Mouse (Mus musculus): Measurements from ENCODE around the gene Cyb5r4. TPM values are rescaled to one million over a fixed set of nuclear protein-coding genes. Genes with fewer than 3 reads are reported as not detected.

Gene Cyb5r4
- total and polyA plus RNA-seq, 3 experiments, result 37.5 to 121 (median 80.6) TPM

GRCm38 (mm10) chr9:86980048-86980447 lies 41.8 kb upstream of the Cyb5r4 start:
- H3K9me3 ChIP-seq (replicated peaks; ENCODE audit: low read length), result no peaks in the 10 kb centered on the region
- no peak overlapping the region for H3K4me2 ChIP-seq (ENCODE audit: insufficient read depth, low read depth, poor library complexity, severe bottlenecking)
- dilution Hi-C loops (cut with MboI; ENCODE audit: extremely low pct_ligation_motif_present, extremely low pct_unique_long_range_greater_than_20kb, low sequenced_read_pairs), result no loop called here
- in situ Hi-C loops (cut with MboI; ENCODE audit: low pct_ligation_motif_present, low pct_unique_long_range_greater_than_20kb, low sequenced_read_pairs), result no loop called here
- no peaks in the 10 kb centered on the region for H3K36me3 ChIP-seq (replicated peaks in 1 of 2; ENCODE audit: control insufficient read depth in 1 of 2, insufficient read depth in 1 of 2, low read length in 1 of 2)
- no peaks in the 10 kb centered on the region for H3K79me2 ChIP-seq (replicated peaks; ENCODE audit: control insufficient read depth, extremely low read depth, insufficient read depth, poor library complexity, severe bottlenecking)
- H3K27me3 ChIP-seq (replicated peaks), result no peaks in the 10 kb centered on the region
- no peak for TF ChIP-seq HCFC1 (IDR thresholded peaks at IDR 0.05; ENCODE audit: low read depth, low read length)
- TF ChIP-seq ZMIZ1 (IDR thresholded peaks at IDR 0.05; ENCODE audit: low read depth, low read length), result no peak
- no peak overlapping the region for H3K4me3 ChIP-seq (replicated peaks in 1 of 3; ENCODE audit: low read depth in 2 of 3, low read length in 2 of 3, poor library complexity in 1 of 3)
- H3K4me1 ChIP-seq (ENCODE audit: control insufficient read depth in 1 of 2, insufficient read depth in 2 of 2), result peaks cover 6 to 12% of the 10 kb centered on the region in 2 experiments
- DNase-seq (ENCODE audit: extremely low read depth), result no peak
- H3K27ac ChIP-seq (ENCODE audit: insufficient read depth, low read depth), result no peak overlapping the region
- H3K9ac ChIP-seq (ENCODE audit: insufficient read depth, low read depth), result no peak overlapping the region

GRCm38 (mm10) chr9:86980942-86981341 lies 40.9 kb upstream of the Cyb5r4 start:
- no peaks in the 10 kb centered on the region for H3K9me3 ChIP-seq (replicated peaks; ENCODE audit: low read length)
- no peaks in the 10 kb centered on the region for H3K36me3 ChIP-seq (replicated peaks in 1 of 2; ENCODE audit: control insufficient read depth in 1 of 2, insufficient read depth in 1 of 2, low read length in 1 of 2)
- no peak overlapping the region for H3K4me3 ChIP-seq (replicated peaks in 1 of 3; ENCODE audit: low read depth in 2 of 3, low read length in 2 of 3, poor library complexity in 1 of 3)
- no peak for TF ChIP-seq CTCF (conservative IDR thresholded peaks at IDR 0.05 in 1 of 2, IDR thresholded peaks at IDR 0.05 in 1 of 2; ENCODE audit: low read depth in 2 of 2, low read length in 2 of 2)
- no peak for TF ChIP-seq ELF1 (IDR thresholded peaks at IDR 0.05; ENCODE audit: low read depth, low read length)
- TF ChIP-seq JUND (conservative IDR thresholded peaks at IDR 0.05; ENCODE audit: low read depth, low read length), result no peak
- TF ChIP-seq PAX5 (IDR thresholded peaks at IDR 0.05; ENCODE audit: low read length), result no peak
- no peak for TF ChIP-seq ZMIZ1 (IDR thresholded peaks at IDR 0.05; ENCODE audit: low read depth, low read length)
- no peak for TF ChIP-seq ZKSCAN1 (IDR thresholded peaks at IDR 0.05; ENCODE audit: borderline replicate concordance, low read depth, low read length)
- no peak for TF ChIP-seq BHLHE40 (IDR thresholded peaks at IDR 0.05; ENCODE audit: low read depth, low read length)
- no peak for TF ChIP-seq MYC (IDR thresholded peaks at IDR 0.05; ENCODE audit: low read depth, low read length)
- no peak for TF ChIP-seq NRF1 (IDR thresholded peaks at IDR 0.05; ENCODE audit: low read depth, low read length)
- peaks cover 6 to 12% of the 10 kb centered on the region in 2 experiments for H3K4me1 ChIP-seq (ENCODE audit: control insufficient read depth in 1 of 2, insufficient read depth in 2 of 2)
- no peak overlapping the region for H3K9ac ChIP-seq (ENCODE audit: insufficient read depth, low read depth)
- in situ Hi-C loops (cut with MboI; ENCODE audit: low pct_ligation_motif_present, low pct_unique_long_range_greater_than_20kb, low sequenced_read_pairs) (no loop called here), dilution Hi-C loops (cut with MboI; ENCODE audit: extremely low pct_ligation_motif_present, extremely low pct_unique_long_range_greater_than_20kb, low sequenced_read_pairs) (no loop called here)
- DNase-seq (ENCODE audit: extremely low read depth), result no peak
- no peak overlapping the region for H3K4me2 ChIP-seq (ENCODE audit: insufficient read depth, low read depth, poor library complexity, severe bottlenecking)
- no peak overlapping the region for H3K27ac ChIP-seq (ENCODE audit: insufficient read depth, low read depth)
- no peaks in the 10 kb centered on the region for H3K27me3 ChIP-seq (replicated peaks)
- no peaks in the 10 kb centered on the region for H3K79me2 ChIP-seq (replicated peaks; ENCODE audit: control insufficient read depth, extremely low read depth, insufficient read depth, poor library complexity, severe bottlenecking)

- Histone ChIP-seq H3K9ac (ENCODE audit: insufficient read depth, low read depth) (no peak overlapping the region), H3K79me2 (replicated peaks; ENCODE audit: control insufficient read depth, extremely low read depth, insufficient read depth, poor library complexity, severe bottlenecking) (no peaks in the 10 kb centered on the region), H3K4me1 (ENCODE audit: control insufficient read depth in 1 of 2, insufficient read depth in 2 of 2) (peaks cover 6 to 12% of the 10 kb centered on the region in 2 experiments), H3K4me2 (ENCODE audit: insufficient read depth, low read depth, poor library complexity, severe bottlenecking) (peak overlapping the region; percentile 8; the same call in 1 of the 2 replicates), H3K4me3 (replicated peaks in 1 of 3; ENCODE audit: low read depth in 2 of 3, low read length in 2 of 3, poor library complexity in 1 of 3) (no peak overlapping the region), H3K36me3 (replicated peaks in 1 of 2; ENCODE audit: control insufficient read depth in 1 of 2, insufficient read depth in 1 of 2, low read length in 1 of 2) (no peaks in the 10 kb centered on the region), H3K27ac (ENCODE audit: insufficient read depth, low read depth) (no peak overlapping the region), H3K27me3 (replicated peaks) (no peaks in the 10 kb centered on the region), H3K9me3 (replicated peaks; ENCODE audit: low read length) (no peaks in the 10 kb centered on the region)
- in situ Hi-C loops (cut with MboI; ENCODE audit: low pct_ligation_motif_present, low pct_unique_long_range_greater_than_20kb, low sequenced_read_pairs), result no loop called here
- peak; percentile 42 for DNase-seq (ENCODE audit: extremely low read depth)
- peak; percentile 15; the same call in 1 of the 2 replicates for TF ChIP-seq CHD2 (IDR thresholded peaks at IDR 0.05; ENCODE audit: low read length)
- TF ChIP-seq TCF12 (IDR thresholded peaks at IDR 0.05; ENCODE audit: low read depth, low read length), result no peak
- dilution Hi-C loops (cut with MboI; ENCODE audit: extremely low pct_ligation_motif_present, extremely low pct_unique_long_range_greater_than_20kb, low sequenced_read_pairs), result no loop called here
Observed at GRCm38 (mm10) chr9:86981551-86981950, 40.3 kb upstream of the Cyb5r4 start.
